Comparison of ENCODE assay signal across 7 mouse cellular contexts in genomic region chr17:15423080-15423765, GRCm38 (mm10). TPM values are rescaled to one million over a fixed set of nuclear protein-coding genes. Genes with fewer than 3 reads are reported as not detected.
DNase-seq lines count a peak whose midpoint lies in the region.

No protein-coding gene starts in this region.

- DNase-seq in ovary, adult 18-20 months (ENCODE audit: low spot score): peak; percentile 17
- DNase-seq in ovary, postnatal 10 days (ENCODE audit: low spot score): no peak
- peak; percentile 31 to 39 for DNase-seq in heart, adult 9 months (ENCODE audit: low spot score in 2 of 2)
- peak; percentile 57 to 79 for DNase-seq in layer of hippocampus, postnatal 14 days (ENCODE audit: low spot score in 2 of 2)
- DNase-seq in skeletal muscle tissue, adult 2 months (ENCODE audit: low read depth, low spot score): peak; percentile 64
- no peak for DNase-seq in spleen, postnatal 14 days (ENCODE audit: low spot score in 2 of 2)
- no peak for DNase-seq in thymus, postnatal 0 days (ENCODE audit: low spot score)

RNA-seq across cellular contexts. Expression of gene Fam120b, which starts 27.2 kb away (rescaled TPM):
- 10 to 100 TPM; 33.4 to 34.9 TPM for total RNA-seq in layer of hippocampus, postnatal 14 days (2021)
- 16.2 and 17.2 TPM in 2 replicates for polyA plus RNA-seq in thymus, postnatal 0 days (2015; fragmentation: Nextera tagmentation; extraction: Ambion mirVana)

RNA-seq across cellular contexts. Expression of gene Dll1, which starts 46.6 kb away (rescaled TPM):
- 10 to 100 TPM; 10.6 to 12.3 TPM for total RNA-seq in layer of hippocampus, postnatal 14 days (2021)
- polyA plus RNA-seq in thymus, postnatal 0 days (2015; fragmentation: Nextera tagmentation; extraction: Ambion mirVana): 4.2 and 4.7 TPM in 2 replicates

Comparison
In these comparisons a context has a peak if more than half of its experiments do, and no peak if none do; other contexts are left out.
1. DNase-seq: peak in ovary, adult 18-20 months (single experiment), heart, adult 9 months (2 of 2), layer of hippocampus, postnatal 14 days (2 of 2) and skeletal muscle tissue, adult 2 months (single experiment); none in ovary, postnatal 10 days (single experiment), spleen, postnatal 14 days (0 of 2) and thymus, postnatal 0 days (single experiment).